Mouse (Mus musculus) hindbrain, embryonic 10.5 days (tissue): Measurements from ENCODE around the gene Ifna12. TPM values are rescaled to one million over a fixed set of nuclear protein-coding genes. Genes with fewer than 3 reads are reported as not detected.
A peak's percentile ranks its signal among the peaks of the same experiment; 100 is the strongest.
"Not testable (repeated sequence)": the region's sequence is repeated elsewhere in the genome, so short reads cannot be mapped to it uniquely, and the experiment has no call there.

Experiments
- DNase-seq: peaks from one replicate; pipeline ENCODE4 v3.0.0-alpha.2; 2017; ENCODE audit warnings: low spot score
- H3K27ac ChIP-seq: fragments of 300-500 bp; sonication (generic); 2 replicates; pipeline ENCODE4 v1.5.1; 2016; ENCODE audit warnings: mild to moderate bottlenecking, moderate library complexity
- H3K27me3 ChIP-seq: fragments of 300-500 bp; sonication (generic); 2 replicates; pipeline ENCODE4 v1.6.1; 2016; ENCODE audit warnings: mild to moderate bottlenecking; ENCODE audit not compliant: poor library complexity, insufficient read depth, severe bottlenecking
- H3K36me3 ChIP-seq: fragments of 300-500 bp; sonication (generic); 2 replicates; pipeline ENCODE4 v1.6.1; 2016; ENCODE audit warnings: mild to moderate bottlenecking, moderate library complexity
- H3K4me1 ChIP-seq: fragments of 300-500 bp; sonication (generic); replicated peaks from 2 replicates; pipeline ENCODE4 v1.6.1; 2016; ENCODE audit warnings: mild to moderate bottlenecking
- H3K4me3 ChIP-seq: fragments of 300-500 bp; sonication (generic); 2 replicates; pipeline ENCODE4 v1.5.1; 2016; ENCODE audit warnings: mild to moderate bottlenecking, moderate library complexity
- H3K9me3 ChIP-seq: fragments of 300-500 bp; sonication (generic); 2 replicates; pipeline ENCODE4 v1.6.1; 2016; ENCODE audit warnings: mild to moderate bottlenecking, moderate library complexity
- WGBS: fragments of 180-500 bp; shearing (Covaris S2); methylation state at CpG from one replicate; pipeline ENCODE4 v1.1.7; 2016; 5-methylcytosine and 5-hydroxymethylcytosine counted together
- polyA plus RNA-seq: library from polyadenylated mRNA; unstranded; fragments of >200 nt; fragmentation: Nextera tagmentation; extraction: Ambion mirVana; gene quantifications from 2 replicates; pipeline ENCODE4 v1.2.1, GENCODE M21; 2016

The Ifna12 gene
- not detected in 2 replicates for polyA plus RNA-seq

DNA sequence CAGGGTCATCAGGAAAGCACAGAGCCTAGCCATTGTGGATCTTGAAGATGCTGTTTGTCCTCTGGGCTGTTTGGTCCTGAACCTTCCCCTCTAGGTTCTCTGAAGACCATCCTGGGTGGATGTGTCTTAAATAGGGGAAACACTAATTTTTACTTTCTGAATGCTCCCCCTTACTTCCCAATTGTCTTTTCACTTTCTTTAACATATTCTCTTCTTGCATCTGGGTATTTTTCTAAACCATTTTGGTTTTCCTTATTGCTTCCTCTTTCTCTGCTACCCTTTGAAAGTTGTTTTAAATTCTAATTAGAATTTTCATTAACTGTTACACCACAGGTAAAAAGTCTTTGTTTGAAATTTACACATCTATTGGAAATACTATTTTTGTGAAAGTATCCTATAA, at the start of gene Ifna12:
Gene Ifna12, minus strand, starts transcription at position 101 of the 400 bp plus-strand sequence.
- Histone ChIP-seq H3K4me3 (no peak within 1 kb of the TSS), H3K9me3 (no peaks in the 10 kb centered on the region), H3K36me3 (no peaks in the 10 kb centered on the region), H3K27me3 (no peaks in the 10 kb centered on the region), H3K27ac (no peak within 1 kb of the TSS), H3K4me1 (no peaks in the 10 kb centered on the region)
- no peak for DNase-seq

DNA sequence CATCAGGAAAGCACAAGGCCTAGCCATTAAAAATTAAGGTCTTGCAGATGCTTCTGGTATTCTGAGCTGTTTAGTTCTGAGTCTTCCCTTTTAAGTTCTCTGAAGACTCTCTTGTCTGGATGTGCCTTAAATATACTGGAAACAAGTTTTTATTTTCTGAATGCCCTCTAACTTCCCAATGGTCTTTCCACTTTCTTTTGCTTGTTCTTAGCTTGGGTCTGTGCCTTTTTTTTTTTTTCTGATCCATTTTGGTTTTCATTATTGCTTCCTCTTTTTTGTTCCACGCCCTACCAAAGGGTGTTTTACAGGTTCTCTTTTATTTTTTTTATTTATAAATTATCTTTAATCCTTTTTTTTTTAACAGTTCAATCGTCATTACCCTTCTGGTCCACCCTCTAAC, 41.2 kb upstream of the Ifna12 start, which contains the start of gene Ifna13:
Gene Ifna13, minus strand, starts transcription at position 101 of the 400 bp plus-strand sequence.
- H3K4me3 ChIP-seq: no peak within 1 kb of the TSS
- no peaks in the 10 kb centered on the region for H3K27me3 ChIP-seq
- 67% methylated on average over 2 of the region's 2 CpGs for WGBS
- no peaks in the 10 kb centered on the region for H3K4me1 ChIP-seq
- H3K9me3 ChIP-seq: no peaks in the 10 kb centered on the region
- no peak for DNase-seq
- no peaks in the 10 kb centered on the region for H3K36me3 ChIP-seq
- no peak within 1 kb of the TSS for H3K27ac ChIP-seq

DNA sequence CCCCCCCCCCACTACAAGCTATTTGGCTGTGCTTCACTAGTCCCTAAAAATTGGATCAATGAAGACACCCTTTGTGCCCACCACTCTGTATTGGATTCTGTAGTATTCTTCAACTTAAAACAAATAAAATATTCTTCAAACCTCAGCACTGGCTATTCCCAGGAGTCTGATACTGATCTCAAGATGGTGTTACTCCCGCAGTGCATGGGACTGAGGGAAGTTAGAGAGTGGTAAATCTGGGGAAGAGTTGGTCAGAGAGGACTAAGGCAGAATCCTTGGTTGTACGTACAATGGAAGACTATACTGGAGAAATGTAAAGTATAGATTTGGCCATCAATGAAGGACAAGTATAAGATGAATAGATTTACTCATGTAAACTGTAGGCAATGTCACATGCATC, 39.4 kb upstream of the Ifna12 start:
- H3K27ac ChIP-seq: no peak overlapping the region
- no peak overlapping the region for H3K4me3 ChIP-seq
- no peaks in the 10 kb centered on the region for H3K27me3 ChIP-seq
- H3K9me3 ChIP-seq: no peaks in the 10 kb centered on the region
- H3K4me1 ChIP-seq: no peaks in the 10 kb centered on the region
- DNase-seq: no peak
- WGBS: 37% methylated on average over 2 of the region's 2 CpGs
- H3K36me3 ChIP-seq: no peaks in the 10 kb centered on the region

DNA sequence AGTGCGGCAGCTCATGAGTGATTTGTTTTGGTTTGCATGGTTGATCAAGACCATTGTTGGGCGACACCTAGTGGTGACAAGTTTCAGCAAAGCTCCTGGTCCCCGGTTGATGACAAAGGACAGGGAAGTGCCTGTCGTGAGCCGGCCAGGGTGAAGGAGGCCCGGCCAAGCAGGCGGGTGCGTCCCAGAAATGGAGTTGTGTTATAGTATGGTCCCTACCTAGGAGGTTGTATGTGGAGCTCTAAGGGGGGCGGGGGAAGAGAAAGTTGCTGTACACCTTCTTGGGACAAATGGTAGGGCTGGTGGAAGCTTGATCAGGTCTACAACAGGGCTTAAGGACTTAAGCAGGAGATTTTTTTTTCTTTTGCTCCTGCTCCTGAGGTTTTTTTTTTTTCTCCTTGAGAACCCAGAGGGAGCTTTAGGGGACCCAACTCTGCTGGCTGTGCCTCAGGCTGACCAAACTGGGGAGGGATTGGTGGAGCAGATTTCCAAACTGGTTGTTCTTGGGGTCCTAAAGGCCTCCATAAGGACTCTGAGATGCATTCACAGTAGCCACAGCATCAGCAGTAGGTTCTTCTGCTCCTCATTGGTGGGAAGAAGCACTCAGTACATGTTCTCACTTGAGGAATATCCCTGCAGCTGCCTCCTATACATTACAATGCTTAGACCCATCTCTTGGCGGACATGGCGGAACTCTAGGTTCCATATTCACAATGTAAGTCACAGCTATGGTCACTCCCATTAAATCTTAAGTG, 38.1 kb upstream of the Ifna12 start:
- WGBS: 19% methylated on average over 11 of the region's 11 CpGs

DNA sequence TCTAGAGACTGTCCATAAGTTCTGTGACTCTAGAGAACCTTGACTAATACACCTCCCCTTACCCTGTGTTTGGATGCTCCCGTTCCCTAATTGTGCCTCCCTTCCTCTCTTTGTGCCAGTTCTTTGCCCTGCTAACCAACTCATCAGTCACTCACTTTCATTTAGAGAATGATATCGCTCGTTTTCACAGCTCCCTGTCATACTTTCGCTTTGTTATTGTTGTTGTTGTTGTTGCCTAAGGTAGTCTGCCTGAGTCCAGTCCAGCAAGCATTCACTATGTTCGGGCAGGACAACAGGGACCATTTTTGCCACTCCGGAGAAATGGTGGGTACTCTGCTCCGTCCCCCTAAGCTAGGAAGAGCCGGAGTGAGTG, 37.5 kb upstream of the Ifna12 start:
- no peaks in the 10 kb centered on the region for H3K27me3 ChIP-seq
- DNase-seq: no peak
- WGBS: 73% methylated on average over 8 of the region's 8 CpGs
- no peaks in the 10 kb centered on the region for H3K36me3 ChIP-seq
- peak overlapping the region; percentile 38 for H3K4me3 ChIP-seq
- no peak overlapping the region for H3K27ac ChIP-seq
- H3K4me1 ChIP-seq: no peaks in the 10 kb centered on the region
- H3K9me3 ChIP-seq: no peaks in the 10 kb centered on the region

More for the DNA sequence above, 38.1 kb upstream of the Ifna12 start:
- H3K9me3 ChIP-seq: no peaks in the 10 kb centered on the region
- H3K27ac ChIP-seq: no peak overlapping the region
- H3K4me3 ChIP-seq: peak overlapping the region; percentile 38
- H3K4me1 ChIP-seq: no peaks in the 10 kb centered on the region
- peak; percentile 88 for DNase-seq
- H3K36me3 ChIP-seq: no peaks in the 10 kb centered on the region
- no peaks in the 10 kb centered on the region for H3K27me3 ChIP-seq

DNA sequence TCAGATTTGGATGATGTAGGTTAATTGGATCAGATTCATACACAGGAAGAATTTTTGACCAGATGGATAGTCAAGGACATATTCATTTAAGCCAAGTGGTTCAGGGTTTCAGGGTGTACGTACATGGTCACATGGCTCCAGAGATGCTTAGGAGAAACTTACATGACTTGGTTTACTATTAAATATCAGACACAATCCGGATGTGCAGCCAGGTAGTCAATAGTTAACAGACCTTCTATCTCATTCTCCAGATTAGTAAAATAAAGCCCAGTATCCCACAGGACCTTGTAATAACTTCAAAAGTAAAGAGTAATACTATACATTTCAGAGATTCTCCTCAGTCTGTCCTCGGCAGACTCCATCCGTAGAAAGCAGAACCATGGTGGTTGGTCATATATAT, 31.1 kb upstream of the Ifna12 start, which contains the start of gene C87499:
Gene C87499, minus strand, starts transcription at position 101 of the 400 bp plus-strand sequence.
- WGBS: 89% methylated on average over 4 of the region's 4 CpGs
- Histone ChIP-seq H3K27me3 (no peaks in the 10 kb centered on the region), H3K4me3 (no peak within 1 kb of the TSS), H3K27ac (no peak within 1 kb of the TSS), H3K4me1 (no peaks in the 10 kb centered on the region), H3K9me3 (no peaks in the 10 kb centered on the region), H3K36me3 (no peaks in the 10 kb centered on the region)
- no peak for DNase-seq

DNA sequence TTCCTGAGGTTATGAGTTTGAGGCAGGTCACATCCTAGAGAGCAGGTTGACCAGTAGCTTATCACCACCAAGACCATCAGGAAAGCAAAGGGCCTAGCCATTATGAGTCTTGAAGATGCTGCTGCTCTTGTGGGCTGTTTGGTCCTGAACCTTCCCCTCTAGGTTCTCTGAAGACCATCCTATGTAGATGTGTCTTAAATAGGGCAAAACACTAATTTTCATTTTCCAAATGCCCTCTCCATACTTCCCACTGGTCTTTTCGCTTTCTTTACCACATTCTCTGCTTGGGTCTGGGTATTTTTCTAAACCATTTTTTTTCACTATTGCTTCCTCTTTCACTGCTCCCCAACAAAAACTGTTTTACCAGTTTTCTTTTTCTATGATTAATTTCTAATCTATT, 10.9 kb downstream of the Ifna12 start, which contains the start of gene Ifna9:
Gene Ifna9, minus strand, starts transcription at position 101 of the 400 bp plus-strand sequence.
- Histone ChIP-seq H3K4me1 (no peaks in the 10 kb centered on the region), H3K4me3 (no peak within 1 kb of the TSS), H3K27ac (no peak within 1 kb of the TSS), H3K36me3 (no peaks in the 10 kb centered on the region), H3K27me3 (no peaks in the 10 kb centered on the region), H3K9me3 (no peaks in the 10 kb centered on the region)
- WGBS: 82% methylated on average over 1 of the region's 1 CpGs
- no peak for DNase-seq

DNA sequence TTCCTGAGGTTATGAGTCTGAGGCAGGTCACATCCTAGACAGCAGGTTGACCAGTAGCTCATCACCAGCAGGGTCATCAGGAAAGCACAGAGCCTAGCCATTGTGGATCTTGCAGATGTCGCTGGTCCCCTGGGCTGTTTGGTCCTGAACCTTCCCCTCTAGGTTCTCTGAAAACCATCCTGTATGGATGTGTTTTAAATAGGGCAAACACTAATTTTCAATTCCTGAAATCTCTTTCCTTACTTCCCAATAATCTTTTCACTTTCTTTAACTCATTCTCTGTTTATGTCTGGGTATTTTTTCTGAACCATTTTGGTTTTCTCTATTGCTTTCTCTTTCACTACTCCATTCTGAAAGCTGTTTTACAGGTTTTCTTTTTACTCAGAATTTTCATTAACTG, 31.5 kb downstream of the Ifna12 start, which contains the start of gene Ifna14:
Gene Ifna14, minus strand, starts transcription at position 101 of the 400 bp plus-strand sequence.
- DNase-seq: no peak
- H3K27me3 ChIP-seq: no peaks in the 10 kb centered on the region
- H3K4me3 ChIP-seq: no peak within 1 kb of the TSS
- H3K9me3 ChIP-seq: no peaks in the 10 kb centered on the region
- no peaks in the 10 kb centered on the region for H3K4me1 ChIP-seq
- H3K36me3 ChIP-seq: no peaks in the 10 kb centered on the region
- 82% methylated on average over 1 of the region's 1 CpGs for WGBS
- H3K27ac ChIP-seq: no peak within 1 kb of the TSS

DNA sequence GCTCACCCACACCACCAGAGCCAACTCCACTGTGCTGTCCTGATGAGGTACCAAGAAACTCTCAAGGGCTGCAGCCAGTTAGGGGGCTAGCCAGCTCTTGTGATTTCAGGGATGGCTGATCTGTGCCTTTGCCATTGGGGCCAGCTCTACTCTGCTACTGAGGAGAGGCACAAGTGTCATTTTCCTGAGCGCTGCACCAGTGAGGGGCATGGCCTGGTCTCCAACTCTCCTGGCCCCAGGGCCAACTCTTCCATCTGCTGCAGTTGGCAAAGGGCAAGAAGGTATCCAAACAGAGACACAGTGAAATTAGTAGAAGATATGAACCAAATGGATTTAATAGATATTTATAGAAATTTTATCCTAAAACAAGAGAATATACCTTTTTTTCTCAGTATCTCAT, 41.4 kb downstream of the Ifna12 start:
- no peaks in the 10 kb centered on the region for H3K27me3 ChIP-seq
- no peaks in the 10 kb centered on the region for H3K4me1 ChIP-seq
- WGBS: 96% methylated on average over 1 of the region's 1 CpGs
- H3K36me3 ChIP-seq: no peaks in the 10 kb centered on the region
- DNase-seq: no peak
- no peaks in the 10 kb centered on the region for H3K9me3 ChIP-seq
- H3K27ac ChIP-seq: no peak overlapping the region
- no peak overlapping the region for H3K4me3 ChIP-seq

DNA sequence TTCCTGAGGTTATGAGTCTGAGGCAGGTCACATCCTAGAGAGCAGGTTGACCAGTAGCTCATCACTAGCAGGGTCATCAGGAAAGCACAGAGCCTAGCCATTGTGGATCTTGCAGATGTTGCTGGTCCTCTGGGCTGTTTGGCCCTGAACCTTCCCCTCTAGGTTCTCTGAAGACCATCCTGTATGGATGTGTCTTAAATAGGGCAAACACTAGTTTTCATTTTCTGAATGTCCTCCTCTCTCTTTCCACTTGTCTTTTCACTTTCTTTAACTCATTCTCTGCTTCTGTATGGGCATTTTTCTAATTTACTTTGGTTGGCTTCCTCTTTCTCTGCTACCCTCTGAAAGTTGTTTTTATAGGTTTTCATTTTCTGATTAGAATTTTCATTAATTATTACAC, 45.0 kb downstream of the Ifna12 start, which contains the start of gene Ifna15:
Gene Ifna15, minus strand, starts transcription at position 101 of the 400 bp plus-strand sequence.
- not testable (repeated sequence) for H3K27ac ChIP-seq, H3K4me1 ChIP-seq, H3K4me3 ChIP-seq, H3K27me3 ChIP-seq, H3K9me3 ChIP-seq, H3K36me3 ChIP-seq, DNase-seq

Other genes starting within 250 kb of the Ifna12 start
- gene Hacd4, start 164.4 kb downstream of the Ifna12 start, polyA plus RNA-seq: 3.1 and 4.6 TPM in 2 replicates
- not detected in 2 replicates for gene Ifnb1, start 80.6 kb downstream of the Ifna12 start, polyA plus RNA-seq
- gene Ifna15, start 45.1 kb downstream of the Ifna12 start, polyA plus RNA-seq: not detected in 2 replicates
- not detected in 2 replicates for gene Ifna14, start 31.6 kb downstream of the Ifna12 start, polyA plus RNA-seq
- not detected in 2 replicates for gene Ifna9, start 11.0 kb downstream of the Ifna12 start, polyA plus RNA-seq
- not detected in 2 replicates for gene C87499, start 31.0 kb upstream of the Ifna12 start, polyA plus RNA-seq
- not detected in 2 replicates for gene Ifna13, start 41.1 kb upstream of the Ifna12 start, polyA plus RNA-seq
- not detected in 2 replicates for gene Ifna16, start 73.5 kb upstream of the Ifna12 start, polyA plus RNA-seq
- not detected in 2 replicates for gene Ifna2, start 80.5 kb upstream of the Ifna12 start, polyA plus RNA-seq
- not detected in 2 replicates for gene Ifnab, start 88.0 kb upstream of the Ifna12 start, polyA plus RNA-seq
- 0.68 and 1.3 TPM in 2 replicates for gene Gm26566, start 118.4 kb upstream of the Ifna12 start, polyA plus RNA-seq
- 74.4 and 90.5 TPM in 2 replicates for gene Klhl9, start 119.1 kb upstream of the Ifna12 start, polyA plus RNA-seq
- not detected in 2 replicates for gene Gm13271, start 151.5 kb upstream of the Ifna12 start, polyA plus RNA-seq
- 0.34 TPM in 1 of 2 replicates, not detected in the other for gene Gm13283, start 156.7 kb upstream of the Ifna12 start, polyA plus RNA-seq
- gene Gm13290, start 170.5 kb upstream of the Ifna12 start, polyA plus RNA-seq: 0.22 TPM in 1 of 2 replicates, not detected in the other
- not detected in 2 replicates for gene Gm13289, start 173.5 kb upstream of the Ifna12 start, polyA plus RNA-seq
- not detected in 2 replicates for gene Gm13272, start 176.5 kb upstream of the Ifna12 start, polyA plus RNA-seq
- 0.31 TPM in 1 of 2 replicates, not detected in the other for gene Ifnz, start 178.8 kb upstream of the Ifna12 start, polyA plus RNA-seq
- not detected in 2 replicates for gene Gm13276, start 182.3 kb upstream of the Ifna12 start, polyA plus RNA-seq
- gene Gm13277, start 185.3 kb upstream of the Ifna12 start, polyA plus RNA-seq: not detected in 2 replicates
- gene Gm13278, start 188.2 kb upstream of the Ifna12 start, polyA plus RNA-seq: not detected in 2 replicates
- gene Gm13275, start 191.1 kb upstream of the Ifna12 start, polyA plus RNA-seq: not detected in 2 replicates
- gene Gm13279, start 194.0 kb upstream of the Ifna12 start, polyA plus RNA-seq: not detected in 2 replicates
- gene Gm13285, start 196.3 kb upstream of the Ifna12 start, polyA plus RNA-seq: 0.10 and 0.40 TPM in 2 replicates
- gene Gm13287, start 199.9 kb upstream of the Ifna12 start, polyA plus RNA-seq: not detected in 2 replicates
- gene Gm13288, start 202.2 kb upstream of the Ifna12 start, polyA plus RNA-seq: not detected in 2 replicates
- gene Ifna7, start 212.9 kb upstream of the Ifna12 start, polyA plus RNA-seq: not detected in 2 replicates
- not detected in 2 replicates for gene Ifna11, start 216.6 kb upstream of the Ifna12 start, polyA plus RNA-seq
- gene Ifna6, start 224.0 kb upstream of the Ifna12 start, polyA plus RNA-seq: not detected in 2 replicates
- gene Ifna5, start 232.1 kb upstream of the Ifna12 start, polyA plus RNA-seq: not detected in 2 replicates
- gene Ifna4, start 238.5 kb upstream of the Ifna12 start, polyA plus RNA-seq: not detected in 2 replicates
- gene Ifna1, start 246.7 kb upstream of the Ifna12 start, polyA plus RNA-seq: not detected in 2 replicates